Mouse (Mus musculus) stomach, postnatal 0 days (tissue): ENCODE measurements around the gene Foxp1.

ENCODE experiments used
- CTCF ChIP-seq: IDR thresholded peaks from 2 replicates; pipeline ENCODE4 v1.5.1; 2016; ENCODE audit warnings: antibody characterized with exemption, low read depth, mild to moderate bottlenecking, moderate library complexity
- EP300 ChIP-seq: optimal IDR thresholded peaks from 2 replicates; pipeline ENCODE3; 2016; ENCODE audit warnings: antibody characterized with exemption

DNA sequence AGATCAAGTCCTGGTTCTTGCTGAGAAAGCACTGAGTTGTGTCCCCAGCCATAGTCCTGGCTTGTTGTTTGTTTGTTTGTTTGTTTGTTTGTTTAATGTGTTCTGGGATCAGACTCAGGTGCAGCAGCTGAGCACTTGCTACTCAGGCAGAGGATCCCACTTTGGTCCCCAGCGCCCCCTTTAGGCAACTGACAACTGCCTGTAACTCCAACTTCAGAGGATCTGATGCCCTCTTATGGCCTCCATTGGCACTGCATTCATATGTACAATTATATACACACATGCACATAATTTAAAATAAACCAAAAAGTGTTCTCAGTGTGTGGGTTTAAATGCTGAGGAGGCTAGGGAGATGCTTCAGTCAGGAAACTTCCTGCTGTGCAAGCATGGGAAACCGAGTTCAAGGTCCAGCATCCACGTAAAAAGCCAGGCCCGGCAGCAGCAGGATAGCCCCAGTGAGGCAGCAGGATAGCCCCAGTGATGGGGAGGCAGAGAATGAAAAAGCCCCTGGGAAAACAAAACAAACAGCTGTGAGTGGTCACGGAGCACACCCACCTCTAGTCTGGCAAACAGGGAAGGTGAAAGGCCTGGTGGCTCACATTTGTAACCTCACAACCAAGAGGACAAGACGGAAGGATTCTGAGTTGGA is 5.1 kb upstream of the Foxp1 start:
- TF ChIP-seq EP300 (no peak), CTCF (peak; percentile 56)
